Mouse (Mus musculus) megakaryocyte progenitor cell, adult 5-6 weeks (primary cell): ENCODE data around the gene Dbn1. TPM values are rescaled to one million over a fixed set of nuclear protein-coding genes. Genes with fewer than 3 reads are reported as not detected.
"Not testable (repeated sequence)": the region's sequence is repeated elsewhere in the genome, so short reads cannot be mapped to it uniquely, and the experiment has no call there.

Source experiments
- ATAC-seq: replicated peaks from 2 replicates; pipeline ENCODE4 v1.8.0; 2016; ENCODE audit warnings: mild to moderate bottlenecking, moderate TSS enrichment, inconsistent platforms; ENCODE audit not compliant: poor library complexity
- total RNA-seq, 2 experiments: library from RNA; stranded (forward) in 1 of 2; stranded (reverse) in 1 of 2; fragments of 157-497, 149-512 nt in 1 of 2; fragments of 200-1000 nt in 1 of 2; gene quantifications; 2 replicates each; pipeline versions ENCODE4 v1.2.3 to v1.2.4; 2015 to 2017

The Dbn1 gene
- total RNA-seq, 2 experiments from 2014 or later: 0.72 to 2.3 TPM

- no peak for ATAC-seq
Observed at GRCm38 (mm10) chr13:55451785-55452549, 35.9 kb downstream of the Dbn1 start.

DNA sequence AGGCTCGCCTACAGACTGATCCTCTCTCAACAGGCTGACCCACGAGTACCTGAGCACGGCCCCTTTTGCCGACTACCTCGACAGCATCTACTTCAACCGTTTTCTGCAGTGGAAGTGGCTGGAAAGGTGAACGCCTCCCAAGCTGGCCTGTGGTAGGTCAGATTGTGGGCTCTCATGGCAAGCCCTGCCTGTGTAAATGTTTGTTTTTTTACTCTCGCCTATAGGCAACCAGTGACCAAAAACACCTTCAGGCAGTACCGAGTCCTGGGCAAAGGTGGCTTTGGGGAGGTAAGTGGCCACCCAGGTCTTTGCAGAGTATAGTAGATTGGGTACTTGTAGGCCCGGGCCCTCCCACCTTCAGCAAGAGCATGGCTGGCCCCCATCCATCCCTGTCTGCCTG lies 36.6 kb downstream of the Dbn1 start:
- no peak for ATAC-seq

DNA sequence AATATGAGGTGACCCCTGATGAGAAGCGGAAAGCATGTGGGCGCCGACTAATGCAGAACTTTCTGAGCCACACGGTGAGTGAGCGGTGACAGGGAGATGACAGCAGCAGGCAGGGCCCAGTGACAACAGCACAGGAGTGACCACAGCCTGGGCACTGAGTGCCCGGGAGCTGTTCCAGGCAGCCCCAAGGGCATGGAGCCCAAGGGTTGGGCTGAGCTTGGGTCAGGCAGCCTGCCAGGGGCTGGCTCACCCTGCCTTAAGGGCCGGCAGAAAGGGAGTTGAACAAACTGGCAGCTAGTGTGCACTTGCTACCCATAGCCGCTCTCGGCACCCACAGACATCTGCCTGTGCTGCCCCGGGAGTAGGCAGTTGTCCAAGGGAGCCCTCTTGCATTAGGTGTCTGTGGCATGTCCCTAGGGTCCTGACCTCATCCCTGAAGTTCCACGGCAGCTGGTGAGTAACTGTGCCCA lies 37.4 kb downstream of the Dbn1 start:
- ATAC-seq: no peak

DNA sequence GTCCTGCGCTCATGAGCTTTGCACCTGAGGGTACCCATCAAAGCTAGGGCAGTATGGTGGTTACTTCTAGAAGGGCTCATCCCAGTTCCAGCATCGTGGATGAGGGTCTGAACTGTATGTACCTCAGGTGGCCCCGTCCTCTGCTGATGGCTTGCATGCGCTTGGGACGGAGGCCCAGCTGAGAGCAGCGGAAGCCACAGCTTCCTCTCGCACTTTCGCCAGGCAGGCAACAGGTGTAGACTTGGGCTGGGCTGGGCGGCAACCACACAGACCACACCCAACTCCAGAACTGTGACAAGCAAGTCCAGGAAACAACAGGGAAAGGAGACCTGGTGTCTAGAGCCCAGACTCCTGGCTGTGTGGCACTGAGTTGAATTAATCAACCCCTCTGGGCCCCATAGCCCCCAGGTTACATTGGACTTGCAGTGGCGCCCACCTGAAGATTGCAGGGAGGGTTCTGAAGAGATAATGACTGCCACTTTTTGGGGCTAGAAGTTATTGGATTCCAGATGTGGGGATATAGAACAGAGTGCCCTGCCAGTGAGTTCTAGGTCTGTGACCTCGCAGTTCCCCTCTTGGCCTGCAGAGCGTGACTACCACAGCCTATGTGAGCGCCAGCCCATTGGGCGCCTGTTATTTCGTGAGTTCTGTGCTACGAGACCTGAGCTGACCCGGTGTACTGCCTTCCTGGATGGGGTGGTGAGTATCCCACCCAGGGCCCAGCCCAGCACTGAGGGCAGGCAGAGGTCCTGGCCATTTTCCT lies 38.1 kb downstream of the Dbn1 start:
- no peak; the same call in 1 of the 2 replicates for ATAC-seq

- ATAC-seq: no peak
Observed at GRCm38 (mm10) chr13:55449205-55449604, 38.7 kb downstream of the Dbn1 start.

- no peak for ATAC-seq
Observed at GRCm38 (mm10) chr13:55448131-55448530, 39.8 kb downstream of the Dbn1 start.

DNA sequence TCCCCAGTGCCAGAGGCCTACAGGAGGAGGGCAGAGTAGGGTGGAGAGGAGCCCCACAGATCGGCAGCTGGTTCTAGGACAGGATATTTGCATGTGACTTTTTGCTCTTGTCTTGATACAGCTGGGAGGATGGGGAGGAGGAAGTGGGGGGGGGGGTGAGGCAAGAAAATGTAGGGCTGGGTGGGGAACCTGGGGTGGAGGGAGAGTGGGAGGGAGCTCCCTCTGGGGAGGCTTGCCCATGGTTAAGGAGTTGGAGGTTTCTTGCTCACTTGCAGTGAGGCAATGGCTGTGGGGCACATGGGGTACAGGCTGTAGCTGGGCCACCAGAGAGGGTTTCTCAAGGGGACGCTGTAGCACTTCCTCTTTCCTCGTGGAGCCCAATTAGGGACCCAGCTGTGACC lies 40.4 kb downstream of the Dbn1 start:
- ATAC-seq: peak; percentile 45

- ATAC-seq: peak; percentile 27
Observed at GRCm38 (mm10) chr13:55446483-55447105, 41.3 kb downstream of the Dbn1 start.

DNA sequence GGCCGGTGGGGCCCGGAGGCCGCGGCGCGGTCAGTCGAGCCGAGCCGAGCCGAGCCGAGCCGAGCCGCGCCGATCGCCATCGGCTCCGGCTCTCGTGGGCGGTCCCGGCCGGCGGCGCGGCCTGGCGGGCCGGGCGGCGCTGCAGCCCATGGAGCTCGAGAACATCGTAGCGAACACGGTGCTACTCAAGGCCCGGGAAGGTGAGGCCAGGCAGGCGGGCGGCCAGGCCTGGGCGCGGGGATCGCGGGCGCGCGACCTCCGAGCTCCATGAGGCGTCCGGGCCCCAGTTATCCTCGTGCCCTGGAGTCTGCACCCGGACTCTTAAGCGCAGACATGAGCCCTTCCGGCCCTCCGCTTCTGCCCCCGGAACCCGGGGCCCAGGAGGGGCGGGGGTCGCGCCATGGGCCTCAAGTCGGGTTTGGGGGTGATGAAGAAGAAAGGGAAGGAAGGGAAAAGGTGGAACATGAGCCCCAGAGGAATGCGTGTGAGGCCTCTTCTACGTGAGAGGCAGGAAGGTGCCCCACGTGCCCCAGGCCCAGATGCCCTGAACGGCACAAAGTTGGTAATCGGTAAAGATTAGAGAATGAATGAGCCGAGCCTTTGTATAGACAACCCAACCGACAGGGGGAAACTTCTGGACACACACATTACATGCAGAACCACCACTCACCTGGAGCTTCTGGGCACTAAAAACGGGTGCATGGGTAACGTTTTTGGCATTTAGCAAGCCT lies 42.4 kb downstream of the Dbn1 start:
- no peak for ATAC-seq

GRCm38 (mm10) chr13:55444937-55445315 lies 43.0 kb downstream of the Dbn1 start, which contains the start of gene Grk6:
Gene Grk6, plus strand, starts transcription at chr13:55445072.
- peak; percentile 78 for ATAC-seq

DNA sequence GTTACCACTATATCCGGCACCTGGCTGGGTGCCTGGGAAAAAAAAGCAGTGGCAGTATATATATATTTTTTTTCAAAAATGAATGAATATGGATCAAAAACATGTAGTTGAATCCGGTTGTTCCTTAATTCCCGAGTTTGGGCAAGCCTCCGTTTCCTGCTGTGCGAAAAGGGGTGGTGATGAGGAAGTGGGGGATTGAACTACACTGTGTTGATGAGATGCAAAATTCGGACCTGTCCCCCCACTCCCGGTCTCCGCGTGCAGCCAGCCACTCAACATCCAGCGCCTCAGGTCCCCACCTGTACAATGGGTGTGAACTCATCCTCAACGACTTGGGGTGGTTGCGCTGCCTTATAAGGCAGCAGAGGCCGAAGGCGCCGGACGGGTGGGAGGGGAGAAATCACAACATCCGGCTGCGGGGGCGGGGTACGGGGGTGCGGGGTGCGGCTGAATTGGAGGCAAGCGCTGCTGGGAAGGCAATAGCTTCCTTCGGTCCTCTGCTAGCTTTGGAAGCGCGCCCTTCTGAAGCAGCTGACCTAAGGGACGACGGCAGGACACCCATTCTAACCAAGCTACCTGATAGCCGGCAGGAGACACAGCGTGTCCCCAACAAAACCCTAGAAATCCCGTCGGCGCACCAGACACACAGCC lies 43.5 kb downstream of the Dbn1 start:
- ATAC-seq: peak; percentile 10

DNA sequence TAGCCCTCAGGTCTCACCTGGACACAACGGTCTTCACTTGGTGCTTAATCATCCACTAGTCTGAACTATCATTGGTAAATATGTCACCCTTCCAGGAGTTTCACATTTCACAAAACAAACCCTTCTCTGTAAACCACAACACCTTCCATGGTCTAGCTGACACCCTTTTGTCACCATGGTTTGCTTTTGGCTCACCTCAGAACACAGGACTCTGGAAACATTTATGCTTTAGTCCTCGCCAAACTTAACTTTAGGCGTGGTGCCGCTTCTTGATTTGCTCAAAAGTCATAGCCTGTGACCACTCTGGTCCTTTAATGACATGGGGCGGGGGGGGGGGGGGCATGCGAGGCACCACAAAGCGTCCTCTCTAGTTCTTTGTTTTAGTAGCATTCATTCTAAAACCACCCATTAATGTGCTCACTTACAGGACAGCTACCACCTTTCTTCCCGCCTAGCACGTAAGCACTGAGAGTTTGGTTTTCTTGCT lies 44.1 kb downstream of the Dbn1 start:
- no peak for ATAC-seq

GRCm38 (mm10) chr13:55437111-55437629 lies 50.7 kb downstream of the Dbn1 start:
- ATAC-seq: not testable (repeated sequence)

GRCm38 (mm10) chr13:55431889-55432685 lies 55.8 kb downstream of the Dbn1 start:
- ATAC-seq: peak; percentile 57

- ATAC-seq: no peak
Observed at GRCm38 (mm10) chr13:55430566-55430965, 57.3 kb downstream of the Dbn1 start.

DNA sequence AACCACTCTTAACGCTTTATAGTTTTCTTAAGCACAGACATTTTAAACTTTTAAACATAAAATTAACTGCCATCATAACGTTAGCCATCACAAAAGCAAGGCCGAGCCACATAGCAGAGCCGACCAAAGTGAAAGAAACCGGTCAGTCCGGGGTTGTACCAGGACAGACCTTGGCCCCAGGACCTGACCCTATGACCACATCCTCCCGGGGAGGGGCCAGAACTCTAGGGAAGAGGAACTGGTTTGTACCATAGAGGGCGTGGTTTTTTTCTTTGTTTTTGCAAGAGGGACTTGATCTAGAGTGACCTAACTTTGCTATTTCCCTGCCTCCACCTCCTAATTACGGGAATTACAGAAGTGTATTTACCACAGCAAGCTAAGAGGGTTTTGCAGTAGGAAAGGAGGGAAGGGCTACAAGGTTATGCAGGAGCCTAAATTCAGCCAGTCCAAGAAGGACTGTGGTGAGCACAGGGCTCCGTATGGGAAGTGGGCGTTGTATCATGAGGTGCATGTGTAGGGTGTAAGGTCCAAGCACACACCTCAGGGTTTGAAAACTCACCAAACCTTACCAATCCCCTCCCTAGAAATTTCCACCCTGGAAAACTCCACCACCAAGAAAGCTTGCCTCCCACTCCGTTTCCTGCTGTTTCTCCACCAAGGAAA lies 58.6 kb downstream of the Dbn1 start:
- peak; percentile 91 for ATAC-seq

DNA sequence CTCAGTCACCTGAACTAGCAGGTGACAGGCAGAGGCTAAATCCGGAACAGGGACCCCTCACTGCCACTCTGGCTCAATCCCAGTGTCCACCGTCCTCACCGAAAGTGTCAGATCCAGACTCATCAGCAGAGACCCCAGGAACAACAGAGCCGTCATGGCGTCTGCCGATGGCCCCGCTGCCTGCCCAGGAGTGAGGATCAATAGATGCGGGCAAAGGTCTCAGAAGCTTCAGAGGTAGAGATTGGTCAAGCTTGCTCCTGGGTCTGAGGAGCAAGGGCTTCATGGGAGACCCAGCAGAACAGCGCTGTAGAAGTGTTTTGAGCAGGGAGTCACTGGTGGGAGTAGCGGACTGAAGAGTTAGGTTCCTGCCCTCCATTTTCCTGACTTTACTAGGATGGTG lies 61.3 kb downstream of the Dbn1 start, which contains the start of gene F12:
Gene F12, minus strand, starts transcription at position 181 of the 400 bp plus-strand sequence.
- no peak for ATAC-seq
